Mouse (Mus musculus): ENCODE data around the gene Wnt10a.

DNA sequence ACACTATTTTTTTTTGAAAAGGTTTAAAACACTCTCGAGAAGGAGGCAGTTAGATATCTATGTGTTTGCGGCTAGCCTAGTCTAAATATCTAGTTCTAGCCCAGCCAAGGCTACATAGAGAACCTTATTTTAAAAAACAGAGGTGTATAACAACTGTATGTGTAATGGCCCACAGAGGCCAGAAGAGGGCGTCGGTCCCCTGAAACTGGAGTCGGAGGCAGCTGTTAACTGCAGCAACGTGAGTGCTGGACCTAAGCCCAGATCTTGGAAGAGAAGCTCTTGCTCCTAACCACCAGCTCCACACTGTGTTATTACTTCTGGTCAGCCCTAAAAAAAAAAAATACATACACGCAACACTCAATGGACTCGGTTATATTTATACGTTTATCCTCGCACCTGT lies 17.7 kb downstream of the Wnt10a start:
- TF ChIP-seq GATA1 (IDR thresholded peaks at IDR 0.05; ENCODE audit: borderline replicate concordance, low read length) = no peak
- TF ChIP-seq FLI1 (IDR thresholded peaks at IDR 0.05; ENCODE audit: low read length) = no peak

Data from megakaryocyte, embryonic 14.5 days (primary cell).